Comparison of ENCODE assay signal across 10 mouse cellular contexts in the genomic region with DNA sequence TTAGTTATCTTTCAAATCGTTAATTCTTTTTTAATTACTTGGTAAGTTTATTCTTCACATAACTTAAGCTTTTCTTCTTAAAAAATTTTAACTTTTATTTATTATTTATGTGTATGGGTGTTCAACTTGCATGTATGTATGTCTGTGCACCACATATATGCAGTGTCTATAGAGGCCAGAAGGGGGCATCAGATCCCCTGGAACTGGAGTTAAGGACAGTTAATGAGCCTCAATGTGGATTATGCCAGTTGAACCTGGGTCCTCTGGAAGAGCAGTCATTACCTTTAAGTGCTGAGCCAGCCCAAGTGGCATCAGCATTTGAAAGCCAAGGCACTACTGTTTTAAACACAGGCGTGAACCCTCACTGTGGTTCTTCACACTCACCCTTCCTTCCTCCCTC.
DNase-seq lines count a peak whose midpoint lies in the region; ATAC-seq lines count a peak whose summit lies in the region.
"Had no signal": no experiment of that assay in that cellular context is flagged by ENCODE, and none has a peak within 500 bp of the region (broad histone marks: within the 10 kb centered on the region; RNA-seq: fewer than 3 reads in every experiment).

No protein-coding gene starts in this region.

- peaks cover 3% of the 10 kb centered on the region; the same call in 1 of the 2 replicates for H3K4me1 ChIP-seq in neural tube, embryonic 15.5 days
- peaks cover 2% of the 10 kb centered on the region; the same call in 1 of the 2 replicates for H3K4me1 ChIP-seq in forebrain, embryonic 14.5 days (ENCODE audit: control insufficient read depth, insufficient read depth, low read length)
- H3K4me1 ChIP-seq in kidney, embryonic 15.5 days, result no peaks in the 10 kb centered on the region
- no peaks in the 10 kb centered on the region for H3K4me1 ChIP-seq in midbrain, embryonic 11.5 days (ENCODE audit: control insufficient read depth, insufficient read depth, low read length)
- H3K4me1 ChIP-seq in heart, embryonic 11.5 days (ENCODE audit: control insufficient read depth, insufficient read depth, low read length), result no peaks in the 10 kb centered on the region
- H3K4me1 ChIP-seq: embryonic facial prominence, embryonic 15.5 days; liver, embryonic 13.5 days had no signal

- H3K4me3 ChIP-seq in neural tube, embryonic 15.5 days (replicated peaks), result no peak overlapping the region
- H3K4me3 ChIP-seq in forebrain, embryonic 14.5 days (ENCODE audit: low read depth, low read length), result no peak overlapping the region
- H3K4me3 ChIP-seq in kidney, embryonic 15.5 days (replicated peaks), result no peak overlapping the region
- no peak overlapping the region for H3K4me3 ChIP-seq in midbrain, embryonic 11.5 days (ENCODE audit: low read depth, low read length)
- H3K4me3 ChIP-seq in heart, embryonic 11.5 days (ENCODE audit: low read depth, low read length), result no peak overlapping the region
- H3K4me3 ChIP-seq: embryonic facial prominence, embryonic 15.5 days; liver, embryonic 13.5 days had no signal

- DNase-seq in neural tube, embryonic 10.5 days (ENCODE audit: extremely low spot score, low spot score), result peak; percentile 40
- peak; percentile 2 for DNase-seq in adrenal gland, postnatal 25 days
- DNase-seq in forebrain, embryonic 14.5 days (ENCODE audit: low spot score), result peak; percentile 74
- DNase-seq in midbrain, embryonic 11.5 days (ENCODE audit: low spot score, missing footprints), result peak; percentile 87
- no peak for DNase-seq in urinary bladder, postnatal 25 days (ENCODE audit: low spot score)
- DNase-seq: liver, embryonic 13.5 days had no signal

- no peaks in the 10 kb centered on the region for H3K9me3 ChIP-seq in neural tube, embryonic 15.5 days (replicated peaks)
- no peaks in the 10 kb centered on the region for H3K9me3 ChIP-seq in forebrain, embryonic 14.5 days (replicated peaks; ENCODE audit: control insufficient read depth, low read length)
- no peaks in the 10 kb centered on the region for H3K9me3 ChIP-seq in kidney, embryonic 15.5 days (replicated peaks)
- H3K9me3 ChIP-seq in midbrain, embryonic 11.5 days (ENCODE audit: control insufficient read depth, low read length), result no peaks in the 10 kb centered on the region
- H3K9me3 ChIP-seq in heart, embryonic 11.5 days (replicated peaks; ENCODE audit: control insufficient read depth, low read length), result no peaks in the 10 kb centered on the region
- H3K9me3 ChIP-seq: embryonic facial prominence, embryonic 15.5 days; liver, embryonic 13.5 days had no signal

- H3K36me3 ChIP-seq in neural tube, embryonic 15.5 days, result no peaks in the 10 kb centered on the region
- H3K36me3 ChIP-seq in forebrain, embryonic 14.5 days (ENCODE audit: control insufficient read depth, insufficient read depth, low read length), result no peaks in the 10 kb centered on the region
- H3K36me3 ChIP-seq in kidney, embryonic 15.5 days, result no peaks in the 10 kb centered on the region
- H3K36me3 ChIP-seq in midbrain, embryonic 11.5 days (ENCODE audit: control insufficient read depth, insufficient read depth, low read length), result no peaks in the 10 kb centered on the region
- H3K36me3 ChIP-seq in heart, embryonic 11.5 days (ENCODE audit: control insufficient read depth, insufficient read depth, low read length), result no peaks in the 10 kb centered on the region
- H3K36me3 ChIP-seq: embryonic facial prominence, embryonic 15.5 days; liver, embryonic 13.5 days had no signal

- no peak overlapping the region for H3K9ac ChIP-seq in neural tube, embryonic 15.5 days (replicated peaks)
- H3K9ac ChIP-seq in forebrain, embryonic 14.5 days (ENCODE audit: low read length), result no peak overlapping the region
- H3K9ac ChIP-seq in kidney, embryonic 15.5 days, result no peak overlapping the region
- no peak overlapping the region for H3K9ac ChIP-seq in midbrain, embryonic 11.5 days (ENCODE audit: low read length)
- H3K9ac ChIP-seq in heart, embryonic 11.5 days (ENCODE audit: low read depth, low read length), result no peak overlapping the region
- H3K9ac ChIP-seq: embryonic facial prominence, embryonic 15.5 days; liver, embryonic 13.5 days had no signal

- H3K27ac ChIP-seq in neural tube, embryonic 15.5 days (replicated peaks), result no peak overlapping the region
- H3K27ac ChIP-seq in forebrain, embryonic 14.5 days (ENCODE audit: low read depth, low read length), result no peak overlapping the region
- H3K27ac ChIP-seq in kidney, embryonic 15.5 days, result no peak overlapping the region
- H3K27ac ChIP-seq in midbrain, embryonic 11.5 days (ENCODE audit: low read depth, low read length), result no peak overlapping the region
- H3K27ac ChIP-seq in heart, embryonic 11.5 days (ENCODE audit: low read depth, low read length), result no peak overlapping the region
- H3K27ac ChIP-seq: embryonic facial prominence, embryonic 15.5 days; liver, embryonic 13.5 days had no signal

- no peak overlapping the region for H3K4me2 ChIP-seq in neural tube, embryonic 15.5 days
- H3K4me2 ChIP-seq in forebrain, embryonic 14.5 days (ENCODE audit: low read length), result no peak overlapping the region
- no peak overlapping the region for H3K4me2 ChIP-seq in kidney, embryonic 15.5 days
- H3K4me2 ChIP-seq in midbrain, embryonic 11.5 days, result no peak overlapping the region
- H3K4me2 ChIP-seq in heart, embryonic 11.5 days, result no peak overlapping the region
- H3K4me2 ChIP-seq: embryonic facial prominence, embryonic 15.5 days; liver, embryonic 13.5 days had no signal

- ATAC-seq in neural tube, embryonic 15.5 days (ENCODE audit: low FRiP score), result no peak
- peak; percentile 90 for ATAC-seq in forebrain, embryonic 14.5 days
- ATAC-seq in kidney, embryonic 15.5 days (replicated peaks; ENCODE audit: low FRiP score), result peak; percentile 84; the same call in 1 of the 2 replicates
- ATAC-seq in midbrain, embryonic 11.5 days (ENCODE audit: low FRiP score), result peak; percentile 84
- no peak for ATAC-seq in heart, embryonic 11.5 days (replicated peaks; ENCODE audit: insufficient number of reproducible peaks, low FRiP score, low TSS enrichment)

- WGBS in neural tube, embryonic 15.5 days, result 12% methylated on average over 2 of the region's 2 CpGs
- 9% methylated on average over 2 of the region's 2 CpGs for WGBS in forebrain, embryonic 14.5 days
- WGBS in kidney, embryonic 15.5 days, result 10% methylated on average over 2 of the region's 2 CpGs
- 8% methylated on average over 2 of the region's 2 CpGs for WGBS in midbrain, embryonic 11.5 days
- WGBS in heart, embryonic 11.5 days (ENCODE audit: insufficient replicate concordance), result under 1% methylated on average over 2 of the region's 2 CpGs

- no peaks in the 10 kb centered on the region for H3K27me3 ChIP-seq in neural tube, embryonic 15.5 days (replicated peaks)
- H3K27me3 ChIP-seq in forebrain, embryonic 14.5 days (replicated peaks; ENCODE audit: control insufficient read depth, insufficient read depth, low read length), result no peaks in the 10 kb centered on the region
- no peaks in the 10 kb centered on the region for H3K27me3 ChIP-seq in kidney, embryonic 15.5 days
- H3K27me3 ChIP-seq in midbrain, embryonic 11.5 days (ENCODE audit: control insufficient read depth, insufficient read depth, low read length), result no peaks in the 10 kb centered on the region
- H3K27me3 ChIP-seq in heart, embryonic 11.5 days (ENCODE audit: control insufficient read depth, insufficient read depth, low read length), result no peaks in the 10 kb centered on the region
- H3K27me3 ChIP-seq: embryonic facial prominence, embryonic 15.5 days; liver, embryonic 13.5 days had no signal

Comparison
In these comparisons a context has a peak if more than half of its experiments do, and no peak if none do; other contexts are left out.
1. ATAC-seq: peak in forebrain, embryonic 14.5 days (single experiment), kidney, embryonic 15.5 days (single experiment) and midbrain, embryonic 11.5 days (single experiment); none in neural tube, embryonic 15.5 days (single experiment) and heart, embryonic 11.5 days (single experiment).